Mouse (Mus musculus): Measurements from ENCODE around the gene Atp5s. TPM values are rescaled to one million over a fixed set of nuclear protein-coding genes. Genes with fewer than 3 reads are reported as not detected.

The Atp5s gene
- total RNA-seq, 2 experiments from 2014 or later: 23.2 to 27.3 TPM

DNA sequence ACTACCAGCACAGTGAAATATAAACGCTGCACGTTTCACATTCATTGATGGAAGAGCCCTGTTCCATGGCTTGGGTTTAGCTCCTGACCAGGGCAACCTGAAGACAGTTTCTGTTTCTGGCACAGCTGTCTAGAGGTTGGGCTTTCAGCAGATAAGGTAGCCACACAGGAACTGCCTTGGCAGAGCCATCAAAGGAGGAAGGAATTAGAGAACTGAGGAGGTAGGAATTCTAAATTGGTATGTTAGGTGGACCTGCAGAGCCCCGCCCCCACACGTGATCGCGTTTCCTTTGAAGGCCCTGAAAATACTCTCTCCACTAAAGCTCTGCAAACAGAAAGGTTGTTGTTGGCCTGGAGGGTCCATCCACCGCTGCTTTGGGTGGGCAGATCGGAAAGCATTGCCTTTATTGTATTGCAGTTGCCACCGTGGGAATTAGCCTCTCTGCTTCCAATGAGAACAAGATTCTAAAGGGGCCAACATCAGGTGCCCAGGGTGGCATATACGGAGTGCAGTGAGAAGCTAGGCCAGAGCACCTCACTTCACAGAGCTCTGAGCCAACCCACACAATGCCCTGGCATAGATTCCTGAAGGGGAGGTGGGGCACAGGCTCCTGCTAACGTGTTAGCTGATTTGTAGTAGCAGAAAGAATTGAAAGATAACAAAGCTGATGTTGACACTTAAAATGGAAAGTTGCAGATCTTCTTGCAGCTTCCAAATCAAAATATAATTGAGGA lies 52.0 kb downstream of the Atp5s start:
- DNase-seq (ENCODE audit: low spot score in 2 of 2): no peak

DNA sequence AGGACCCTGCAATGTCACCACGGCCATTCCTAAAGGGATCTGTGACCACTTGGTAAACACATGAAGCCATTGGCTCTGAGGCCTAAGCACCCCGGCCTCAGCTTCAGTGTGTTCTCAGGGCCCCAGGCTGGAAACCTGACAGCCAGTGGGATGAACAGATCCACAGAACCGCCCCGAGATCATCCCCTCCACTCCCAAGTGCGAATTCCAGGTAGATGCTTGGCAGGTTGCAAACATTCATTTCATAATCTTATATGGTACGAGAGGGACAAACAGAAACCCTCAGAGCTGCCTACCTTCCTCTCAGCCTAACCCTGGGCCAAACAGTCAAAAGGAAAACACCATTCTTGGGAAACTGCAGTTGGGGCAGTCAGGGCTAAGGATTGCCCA lies 52.6 kb downstream of the Atp5s start:
- no peak for DNase-seq (ENCODE audit: low spot score in 2 of 2)

DNA sequence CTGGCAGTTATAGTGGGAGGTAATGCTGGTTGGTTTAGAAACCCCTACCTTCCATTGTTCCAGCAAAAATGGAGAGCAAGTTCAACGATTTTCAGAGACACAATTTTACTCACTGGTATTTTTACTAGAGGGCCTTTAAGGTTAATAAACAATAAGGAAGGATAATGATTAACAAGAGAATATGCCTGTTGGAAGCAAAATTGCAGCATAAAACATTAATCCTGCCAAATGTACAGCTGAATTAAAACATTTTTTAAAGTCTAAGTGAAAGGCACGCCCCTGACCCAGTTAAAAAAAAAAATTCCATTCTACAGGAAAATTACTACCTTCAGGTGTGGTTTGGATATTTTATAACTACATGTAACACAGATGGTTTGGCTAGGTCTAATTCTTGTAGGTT lies 53.2 kb downstream of the Atp5s start:
- no peak for DNase-seq (ENCODE audit: low spot score in 2 of 2)

DNA sequence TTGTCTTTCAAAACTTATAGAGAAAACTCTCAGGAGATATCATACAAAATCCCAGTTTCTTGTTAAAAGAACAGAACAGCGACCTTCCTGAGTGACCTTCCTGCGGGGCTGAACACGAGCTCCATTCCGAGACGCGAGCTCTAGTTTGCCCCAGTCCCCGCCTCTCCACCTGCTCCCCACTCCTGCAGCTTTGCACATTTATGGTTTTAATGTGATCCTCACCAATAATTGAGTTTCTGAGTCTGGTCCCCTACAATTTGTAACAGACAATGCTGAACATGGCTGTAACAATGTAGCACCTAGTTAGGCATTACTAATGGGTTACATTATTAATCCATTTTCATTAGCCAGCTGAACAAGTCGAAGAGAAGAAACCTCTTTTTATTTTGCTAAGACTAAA lies 56.7 kb downstream of the Atp5s start:
- DNase-seq (ENCODE audit: low spot score in 2 of 2): no peak

DNA sequence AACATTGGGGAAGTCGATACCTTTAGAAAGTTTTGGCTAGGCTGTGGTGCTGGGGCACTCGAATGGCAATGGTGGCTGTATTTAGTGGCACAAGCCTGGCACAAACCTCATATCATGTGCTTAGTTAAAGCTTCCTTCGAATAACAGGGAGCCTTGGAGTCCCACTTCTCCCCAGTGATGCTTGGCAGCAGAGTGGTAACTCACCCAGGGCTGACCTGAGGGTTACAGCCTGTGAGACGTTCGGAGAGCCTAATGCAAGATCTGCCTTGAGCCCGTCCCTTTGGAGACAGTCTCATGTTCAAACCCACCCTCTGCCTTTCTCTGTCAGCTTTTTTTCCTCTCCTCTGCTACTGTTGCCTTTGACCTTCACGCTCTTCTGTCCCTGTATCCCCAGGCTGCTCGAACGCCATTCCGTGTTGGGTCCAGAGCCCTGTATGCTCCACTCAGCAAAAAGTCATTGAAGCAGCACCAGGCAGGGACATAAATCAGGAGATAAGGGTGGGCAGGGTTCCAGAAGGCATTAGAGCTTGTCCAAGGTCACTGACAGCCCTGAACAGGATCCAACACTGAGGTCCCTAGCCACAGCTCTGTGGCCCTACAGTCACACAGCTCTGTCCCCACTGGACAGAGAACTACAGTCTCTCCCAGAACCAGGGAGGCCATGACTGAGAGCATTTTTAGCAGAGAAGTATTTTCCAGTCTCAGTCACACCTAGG lies 57.3 kb downstream of the Atp5s start:
- no peak for DNase-seq (ENCODE audit: low spot score in 2 of 2)

DNA sequence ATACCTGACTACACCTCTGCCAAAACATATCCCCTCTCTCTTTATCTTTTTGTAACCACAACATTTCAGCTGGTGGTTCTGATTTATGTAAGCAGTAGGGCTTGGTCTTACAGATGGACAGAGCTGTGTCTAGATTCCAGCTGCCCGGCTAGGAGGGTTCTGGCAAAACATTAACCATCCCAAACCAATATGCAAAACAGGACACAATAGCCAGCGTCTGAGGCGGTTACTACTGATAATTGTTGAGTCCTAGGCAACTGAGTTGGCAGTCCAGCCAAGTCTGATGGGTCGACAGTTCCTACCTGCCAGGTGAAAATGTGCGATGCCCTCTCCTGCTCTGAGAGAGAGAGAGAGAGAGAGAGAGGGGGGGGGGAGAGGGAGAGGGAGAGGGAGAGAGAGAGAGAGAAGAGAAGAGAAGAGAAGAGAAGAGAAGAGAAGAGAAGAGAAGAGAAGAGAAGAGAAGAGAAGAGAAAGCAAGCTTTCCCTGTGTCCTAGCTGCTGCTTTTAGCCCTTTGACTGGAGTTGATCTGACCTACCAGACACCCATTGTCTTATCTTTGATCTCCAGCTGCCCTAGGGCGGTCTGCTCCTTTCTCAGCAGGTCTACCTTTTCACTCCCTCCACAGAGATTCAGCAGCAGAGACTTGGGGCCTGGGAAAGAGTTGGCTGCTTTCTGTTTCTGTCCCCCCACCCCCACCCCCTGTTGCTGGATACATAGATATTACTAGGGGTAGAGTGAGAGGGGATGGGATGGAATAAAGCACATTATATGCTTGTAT lies 58.7 kb downstream of the Atp5s start:
- no peak for DNase-seq (ENCODE audit: low spot score in 2 of 2)

DNA sequence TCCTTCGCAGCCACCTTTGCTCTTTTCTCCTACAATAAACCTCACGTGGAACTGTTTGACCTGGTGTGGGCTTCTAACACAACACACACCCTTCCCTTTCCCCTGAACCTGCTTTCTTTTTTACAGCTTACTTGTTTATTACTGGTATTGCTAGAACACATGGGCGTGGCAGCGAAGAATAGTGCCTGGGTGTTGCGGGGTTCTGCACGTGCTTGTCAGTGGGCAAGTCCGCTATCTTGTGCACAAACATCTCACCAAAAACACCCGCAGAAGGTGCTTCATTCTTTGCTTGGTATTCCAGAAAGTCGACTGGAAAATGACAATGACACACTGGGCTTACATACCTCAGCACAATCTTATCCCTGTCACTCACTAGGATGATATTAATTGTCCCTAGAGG lies 60.7 kb downstream of the Atp5s start:
- DNase-seq (ENCODE audit: low spot score in 2 of 2): no peak

DNA sequence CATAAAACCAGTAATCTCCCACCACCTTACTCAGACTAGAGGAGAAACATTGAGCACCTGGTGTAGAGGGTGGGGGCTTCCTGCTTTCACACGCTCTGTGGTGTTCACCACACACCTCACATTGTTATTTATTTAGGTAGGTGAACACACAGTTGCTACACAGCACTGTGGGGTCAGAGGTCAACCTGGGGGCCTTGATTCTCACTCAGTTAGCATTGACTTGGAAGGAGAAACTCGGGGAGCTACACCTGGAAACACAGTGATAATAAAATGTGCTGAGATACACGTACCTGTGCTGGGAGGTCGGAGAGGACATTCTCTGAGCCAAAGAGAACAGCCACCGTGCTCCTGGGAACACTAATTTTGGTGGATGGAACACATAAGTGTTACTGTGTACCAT lies 63.6 kb downstream of the Atp5s start:
- no peak for DNase-seq (ENCODE audit: low spot score in 2 of 2)

DNA sequence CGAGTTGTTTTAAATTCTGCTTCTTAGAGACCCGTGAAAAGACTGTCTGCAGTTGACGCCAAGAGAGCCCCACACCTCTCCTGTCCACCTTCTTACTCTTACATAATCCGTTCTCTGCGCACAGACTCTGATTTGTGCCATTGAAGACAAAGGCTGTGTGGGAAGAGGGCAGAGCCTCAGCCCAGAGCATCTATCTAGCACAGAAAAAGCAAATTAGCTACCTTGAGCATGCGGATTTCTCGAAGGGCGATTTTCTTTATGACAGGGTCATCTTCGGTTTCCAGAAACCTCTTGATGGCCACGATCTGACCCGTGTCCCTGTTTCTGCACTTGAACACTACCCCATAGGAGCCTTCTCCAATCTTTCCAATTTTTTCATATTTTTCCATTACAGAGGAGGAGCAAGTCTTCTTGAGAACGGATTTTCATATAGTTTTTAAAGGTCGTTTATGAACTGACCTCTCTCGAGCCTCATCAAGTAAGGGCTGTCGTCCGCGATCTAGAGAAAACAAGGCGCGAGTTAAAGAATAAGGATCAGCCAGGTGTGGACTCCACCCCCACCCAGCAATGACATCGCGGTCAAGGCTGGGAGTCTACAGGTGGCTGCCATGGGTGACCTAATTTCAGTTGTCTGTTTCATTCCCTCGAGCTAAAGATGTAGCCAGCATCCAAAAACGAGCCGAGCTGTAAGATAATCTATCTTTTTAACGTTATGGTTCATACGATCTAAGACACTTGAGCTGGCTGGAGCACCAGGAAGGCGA lies 65.2 kb downstream of the Atp5s start:
- DNase-seq (ENCODE audit: low spot score in 2 of 2): no peak

DNA sequence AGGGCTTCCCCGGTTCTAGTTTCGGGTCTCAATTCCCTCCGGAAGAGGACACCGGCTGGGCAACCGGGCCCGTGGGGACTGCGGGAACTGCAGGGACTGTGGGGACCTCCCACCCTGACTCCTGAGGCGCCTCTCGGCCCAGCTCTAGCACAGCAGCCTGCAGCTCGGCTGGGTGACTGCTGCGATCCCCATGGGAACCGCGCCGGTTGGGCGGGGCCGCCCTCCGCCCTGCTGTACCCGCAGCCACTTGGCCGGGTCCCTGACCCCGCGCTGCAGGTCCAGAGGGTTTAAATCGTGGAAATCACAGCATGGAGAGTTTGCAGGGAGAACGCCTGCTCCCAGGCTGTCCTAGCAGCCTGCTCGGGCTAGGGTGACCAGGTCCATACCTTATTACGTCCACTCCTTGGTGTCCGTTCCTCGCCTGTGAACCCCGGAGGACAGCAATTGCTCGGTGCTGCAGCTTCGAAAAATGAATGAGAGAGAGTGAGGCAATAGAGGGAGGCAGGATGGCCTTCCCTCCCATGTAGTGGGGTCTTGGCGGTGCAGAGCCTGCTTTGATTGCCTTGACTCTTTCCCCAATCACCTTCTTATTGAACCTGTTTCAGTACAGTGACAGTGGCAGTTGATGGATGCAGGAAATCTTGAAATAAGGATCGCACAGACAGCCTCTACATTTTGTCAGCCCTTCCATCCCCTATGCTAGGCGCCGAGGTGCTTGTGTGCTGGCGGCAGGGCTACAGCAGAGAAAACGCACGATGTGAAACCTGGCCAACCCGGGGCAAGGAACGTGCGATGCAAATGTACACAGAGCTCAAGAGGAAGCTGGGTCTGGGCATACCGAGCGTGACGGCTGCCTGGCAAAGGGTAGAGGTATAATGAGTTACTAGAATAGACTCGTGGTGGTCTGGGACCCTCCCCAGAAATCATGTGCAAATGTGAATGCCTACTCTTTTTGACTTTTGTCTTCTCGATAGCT lies 66.1 kb downstream of the Atp5s start, which contains the start of gene Cdkl1:
Gene Cdkl1, minus strand, starts transcription at position 738 of the 976 bp plus-strand sequence.
- DNase-seq (ENCODE audit: low spot score in 2 of 2): peak; percentile 44 to 70

Small RNA genes lying within 50 kb of the gene (microRNA-seq; reads per million reads assigned to microRNA genes)
- gene Mir681: 0 reads per million in 2 experiments

Other genes starting within 250 kb of the Atp5s start
- 10 to 100 TPM; 17.7 to 18.0 TPM for gene Vcpkmt, start 141.9 kb upstream of the Atp5s start, total RNA-seq (2021)
- gene Sos2, start 43.1 kb upstream of the Atp5s start, total RNA-seq (2021): 10 to 100 TPM; 31.9 to 32.5 TPM
- gene L2hgdh, start 77 bp upstream of the Atp5s start, total RNA-seq (2021): 10 to 100 TPM; 13.6 to 16.2 TPM
- gene Cdkl1, start 66.3 kb downstream of the Atp5s start, total RNA-seq (2021): 10 to 100 TPM; 21.9 to 24.4 TPM
- 100 to 1,000 TPM; 206 to 222 TPM for gene Atl1, start 167.7 kb downstream of the Atp5s start, total RNA-seq (2021)
- 10 to 100 TPM; 48.5 to 51.2 TPM for gene Map4k5, start 168.2 kb downstream of the Atp5s start, total RNA-seq (2021)